Mouse (Mus musculus): Measurements from ENCODE around the gene D8Ertd738e.
A peak's percentile ranks its signal among the peaks of the same experiment; 100 is the strongest.

The D8Ertd738e gene

DNA sequence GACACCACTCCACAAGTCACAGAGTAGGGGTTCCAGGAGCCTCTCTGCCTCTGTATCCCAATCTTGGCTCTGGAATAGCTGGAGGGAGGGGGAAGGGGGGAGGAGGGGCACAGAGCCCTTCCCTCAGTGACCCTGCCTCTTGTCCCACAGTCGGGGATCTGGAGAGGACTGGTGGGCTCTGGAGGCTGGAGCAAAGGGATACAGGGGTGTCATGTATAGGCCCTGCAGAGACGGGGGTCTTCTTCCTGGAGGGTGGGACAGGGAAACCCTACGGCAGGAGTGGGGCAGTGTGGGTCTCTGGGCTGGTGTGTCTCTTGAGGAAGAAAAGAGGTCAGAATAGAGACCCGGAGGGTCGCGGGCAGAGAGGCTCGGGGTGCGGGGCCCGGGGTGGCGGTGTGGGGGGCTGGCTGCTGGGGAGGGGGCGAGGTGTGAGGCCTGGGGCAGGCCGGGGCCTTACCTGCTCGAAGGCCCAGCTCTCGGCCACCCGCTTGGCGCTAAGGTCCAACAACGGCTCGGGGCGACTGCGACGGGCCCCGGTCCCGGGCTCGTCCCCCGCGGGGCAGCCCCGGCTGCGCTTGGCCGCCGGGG is 13.0 kb downstream of the D8Ertd738e start:
- ATAC-seq (ENCODE audit: low TSS enrichment) = no peak

DNA sequence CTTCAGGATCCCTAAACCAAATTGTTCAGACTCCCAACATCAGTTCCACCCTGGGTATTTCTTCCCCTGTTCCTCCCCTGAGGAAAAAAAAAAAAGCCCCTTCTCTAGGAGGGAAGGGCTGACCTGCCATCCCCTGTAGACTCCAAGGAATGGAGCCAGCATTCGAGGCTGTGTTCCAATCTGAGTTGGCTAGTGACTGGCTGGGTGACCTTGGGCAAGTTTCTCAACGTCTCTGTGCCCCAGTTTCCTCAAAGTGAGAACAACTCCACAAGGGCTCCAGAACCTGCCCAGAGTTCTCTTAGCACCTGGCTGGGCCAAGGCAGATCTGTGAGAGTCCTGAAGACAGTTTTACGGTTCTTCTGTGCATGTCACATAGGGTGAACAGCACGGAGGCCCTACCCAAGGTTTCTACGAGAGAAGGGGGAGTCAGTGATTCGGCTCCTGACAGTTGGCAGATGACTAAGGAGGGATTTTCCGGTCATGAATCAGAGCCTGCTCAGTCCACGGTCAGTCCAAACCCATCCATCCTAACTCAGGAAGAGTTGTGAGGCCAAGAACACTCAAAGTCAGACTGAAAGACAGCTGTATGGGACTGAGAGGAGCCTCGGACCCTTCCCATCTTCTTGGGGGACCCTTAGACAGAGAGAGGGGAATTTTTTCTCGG is 13.6 kb downstream of the D8Ertd738e start:
- no peak for ATAC-seq (ENCODE audit: low TSS enrichment)

DNA sequence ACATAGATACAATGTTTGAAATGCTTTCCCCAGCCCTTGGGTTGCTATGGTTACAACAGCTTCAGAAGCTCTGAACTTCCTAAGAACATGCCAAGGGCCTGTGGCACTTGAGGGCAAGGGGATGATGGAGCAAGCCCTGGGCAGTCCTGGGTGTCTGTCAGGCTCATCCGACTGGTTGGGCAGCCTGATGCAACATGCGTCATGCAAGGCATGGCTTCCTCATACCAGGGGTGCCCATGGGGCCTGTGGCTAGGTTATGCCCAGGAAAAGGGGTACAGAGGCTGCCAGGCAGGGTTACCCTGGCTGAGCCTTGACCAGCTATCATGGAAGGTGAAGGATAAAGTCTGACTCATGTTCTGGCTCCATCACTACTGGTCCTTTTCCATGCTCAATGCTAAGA is 16.5 kb downstream of the D8Ertd738e start:
- ATAC-seq (ENCODE audit: low TSS enrichment) = no peak

DNA sequence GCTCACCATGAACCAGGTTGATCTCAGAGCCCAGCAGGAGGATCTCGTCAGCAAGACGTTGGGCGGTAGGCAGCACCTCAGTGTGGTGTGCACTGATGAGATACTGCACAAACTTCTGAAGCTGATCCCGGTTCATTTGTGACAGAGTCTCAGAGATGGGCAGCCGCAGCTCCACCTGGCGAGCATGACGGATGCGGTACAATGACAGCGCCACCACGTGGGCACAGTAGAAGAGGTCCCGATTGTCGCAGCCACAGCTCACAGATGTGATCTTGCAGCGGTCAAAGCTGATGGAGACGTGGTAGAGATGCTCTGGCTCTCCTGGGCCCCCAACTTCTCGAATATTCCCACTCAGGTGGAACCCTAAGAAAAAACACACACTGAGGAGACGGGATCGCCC is 18.8 kb downstream of the D8Ertd738e start:
- ATAC-seq (ENCODE audit: low TSS enrichment) = no peak

DNA sequence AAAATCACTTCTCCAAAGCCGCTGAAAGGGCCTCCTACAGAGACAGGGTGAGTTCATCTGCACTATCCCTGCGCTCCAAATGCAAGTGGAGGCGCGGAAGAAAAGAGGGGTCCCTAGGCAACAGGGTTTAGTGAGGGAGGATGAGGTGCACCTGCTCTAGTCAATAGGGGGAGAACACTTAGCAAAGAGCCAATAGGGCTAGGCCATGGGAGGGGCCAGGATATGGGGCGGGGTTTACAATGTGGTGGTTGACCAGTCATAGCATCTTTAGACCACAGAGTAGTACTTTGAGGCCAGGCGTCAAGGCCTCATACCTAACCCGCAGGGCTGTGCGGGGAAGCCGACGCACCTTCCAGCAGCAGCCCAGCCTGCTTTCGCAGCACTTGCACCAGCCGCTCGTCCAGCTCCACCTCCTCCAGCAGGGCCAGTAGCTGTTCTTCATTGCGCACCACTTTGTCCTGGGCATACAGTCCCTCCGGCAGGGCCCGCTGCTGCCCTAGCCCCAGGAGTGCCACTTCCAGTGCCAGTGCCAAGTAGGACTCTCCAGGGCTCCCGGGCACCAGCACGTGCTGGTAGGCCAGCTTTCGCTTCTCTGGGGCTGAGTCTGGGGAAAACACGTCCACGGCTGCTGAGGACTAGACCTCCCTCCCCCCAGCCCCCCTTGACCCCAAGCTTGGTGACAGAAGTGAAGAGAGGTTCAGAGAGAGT is 26.0 kb downstream of the D8Ertd738e start:
- ATAC-seq (ENCODE audit: low TSS enrichment) = no peak

DNA sequence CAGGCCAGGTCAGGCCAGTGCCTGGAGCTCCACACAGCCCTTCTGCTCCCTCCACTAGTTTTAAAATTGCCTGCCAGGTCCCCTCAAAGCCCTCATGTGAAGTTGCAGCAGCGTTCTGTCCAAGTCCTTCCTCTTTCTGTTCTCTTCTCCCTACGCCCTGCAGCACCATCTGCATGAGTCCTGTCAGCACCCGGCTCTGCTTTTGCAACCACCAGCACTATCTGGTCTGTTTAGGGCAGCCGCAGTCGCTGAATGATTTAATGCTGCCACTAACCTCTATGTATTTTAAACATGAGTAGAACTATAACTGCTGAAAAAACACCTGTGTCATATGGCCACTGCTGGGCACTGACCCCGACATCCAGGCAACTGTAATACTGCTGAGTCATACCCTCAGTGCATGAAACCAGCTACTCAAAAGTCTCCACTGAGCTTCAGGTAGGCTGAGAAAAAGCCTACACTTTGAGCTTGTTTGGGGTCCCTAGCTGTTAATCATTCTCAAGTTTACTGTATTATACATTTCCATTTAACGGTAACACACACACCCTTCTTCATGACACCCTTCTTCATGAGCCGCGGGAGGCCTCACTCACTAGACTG is 26.9 kb downstream of the D8Ertd738e start:
- ATAC-seq (ENCODE audit: low TSS enrichment) = peak; percentile 50; the same call in 1 of the 2 replicates

DNA sequence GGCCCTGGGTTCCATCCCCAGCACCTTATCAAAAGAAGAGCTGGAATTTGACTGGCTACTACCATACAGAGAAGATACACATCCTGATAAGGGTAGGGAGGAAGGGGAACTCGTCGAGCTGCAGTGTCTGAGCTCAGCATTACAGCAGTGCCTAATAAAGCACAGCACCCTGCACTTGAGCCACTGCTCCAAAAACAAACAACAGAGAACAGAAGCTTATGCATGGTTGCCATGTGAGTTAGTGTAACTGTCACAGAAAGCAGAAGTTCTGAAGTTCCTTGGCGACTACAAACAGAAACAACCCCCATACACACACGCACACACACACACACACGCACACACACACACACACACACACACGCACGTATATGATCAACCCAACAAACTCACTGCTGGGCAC is 29.4 kb downstream of the D8Ertd738e start:
- no peak for ATAC-seq (ENCODE audit: low TSS enrichment)

DNA sequence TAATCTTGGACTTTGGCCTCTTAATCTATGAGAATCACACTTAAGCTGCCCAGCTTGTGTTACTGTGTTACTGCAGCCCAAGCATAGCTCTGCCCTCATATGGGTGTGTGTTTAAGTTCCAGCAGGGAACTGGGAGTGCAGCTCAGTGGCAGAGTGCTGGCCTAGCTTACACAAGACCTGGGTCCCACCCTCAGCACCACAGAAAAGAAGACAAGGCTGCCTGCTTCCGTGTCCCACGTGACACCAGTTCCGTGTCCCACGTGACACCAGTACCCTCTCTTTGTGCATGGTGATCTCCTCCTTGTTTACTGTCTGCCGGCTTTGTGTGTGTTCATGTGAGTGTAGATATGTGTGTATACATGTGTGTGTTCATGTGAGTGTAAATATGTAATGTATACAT is 31.4 kb downstream of the D8Ertd738e start:
- ATAC-seq (ENCODE audit: low TSS enrichment) = no peak

DNA sequence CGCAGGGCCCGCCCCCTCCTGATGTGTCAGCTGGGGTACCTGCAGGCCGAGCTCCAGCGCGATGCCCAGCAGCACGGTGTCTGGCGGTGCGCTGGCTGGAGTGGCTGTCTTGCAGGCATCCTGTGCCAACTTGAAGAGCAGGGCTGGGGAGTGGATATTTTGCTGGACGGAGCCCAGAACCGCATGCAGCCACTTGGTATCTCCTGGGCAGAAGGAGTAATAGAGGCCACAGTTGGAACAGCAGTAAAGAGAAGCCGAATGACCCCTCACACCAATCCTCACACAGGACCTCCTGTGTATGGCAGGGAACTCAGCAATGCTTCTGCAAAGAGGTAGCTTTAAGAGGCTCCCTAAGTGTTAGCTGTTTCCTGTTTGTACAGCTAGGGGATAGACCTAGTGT is 32.3 kb downstream of the D8Ertd738e start:
- ATAC-seq (ENCODE audit: low TSS enrichment) = no peak

DNA sequence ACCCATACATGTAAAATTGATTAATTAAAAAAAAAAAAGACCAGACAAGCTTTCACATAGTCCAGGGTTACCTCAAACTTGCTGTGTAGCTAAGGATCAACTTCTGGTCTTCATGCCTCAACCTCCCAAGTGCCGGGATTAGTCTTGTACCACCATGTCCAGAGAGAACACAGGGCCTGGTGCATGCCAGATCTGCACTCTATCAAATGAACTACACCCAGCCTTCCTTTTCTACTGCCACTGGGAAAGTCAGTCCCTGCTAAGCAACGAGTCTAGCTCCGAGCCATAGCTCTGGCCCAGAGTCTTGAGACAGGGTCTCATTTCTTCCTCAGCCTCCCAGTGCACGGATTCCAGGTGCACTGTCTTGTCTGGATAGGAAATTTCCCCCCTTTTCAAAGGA is 36.2 kb downstream of the D8Ertd738e start:
- no peak for ATAC-seq (ENCODE audit: low TSS enrichment)

DNA sequence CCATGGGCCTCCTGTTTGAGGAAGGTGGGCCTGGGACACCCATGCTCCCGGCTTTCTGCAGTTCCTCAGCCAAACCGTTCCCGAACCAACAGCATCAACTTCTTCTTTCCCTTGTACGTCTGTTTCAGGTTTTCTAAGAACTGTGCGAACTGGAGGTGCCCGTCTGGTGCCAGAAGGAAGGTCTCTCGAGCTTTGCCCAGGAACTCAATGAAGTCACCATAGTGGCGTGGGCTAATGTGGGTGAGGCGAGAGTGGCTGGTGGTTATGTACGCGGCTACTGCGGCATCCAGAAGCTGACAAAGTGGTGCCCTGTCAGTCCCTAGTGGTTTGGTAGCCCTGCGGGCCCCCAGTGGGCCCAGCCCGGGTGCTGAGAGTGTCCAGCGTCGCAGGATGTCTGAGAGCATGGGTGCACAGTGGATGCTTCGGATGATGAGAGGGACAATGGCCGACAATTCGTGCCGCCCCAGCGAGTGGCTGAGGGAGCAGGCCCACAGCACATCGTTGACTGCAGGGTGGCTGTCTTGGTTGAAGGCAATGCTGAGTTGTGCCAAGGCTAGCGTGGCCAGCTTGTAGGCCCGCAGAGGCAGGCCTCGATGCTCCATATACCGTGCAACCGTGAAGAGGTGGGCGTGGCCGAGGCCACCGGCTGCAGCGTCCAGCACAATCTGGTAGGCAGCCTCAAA is 37.5 kb downstream of the D8Ertd738e start:
- ATAC-seq (ENCODE audit: low TSS enrichment) = no peak

DNA sequence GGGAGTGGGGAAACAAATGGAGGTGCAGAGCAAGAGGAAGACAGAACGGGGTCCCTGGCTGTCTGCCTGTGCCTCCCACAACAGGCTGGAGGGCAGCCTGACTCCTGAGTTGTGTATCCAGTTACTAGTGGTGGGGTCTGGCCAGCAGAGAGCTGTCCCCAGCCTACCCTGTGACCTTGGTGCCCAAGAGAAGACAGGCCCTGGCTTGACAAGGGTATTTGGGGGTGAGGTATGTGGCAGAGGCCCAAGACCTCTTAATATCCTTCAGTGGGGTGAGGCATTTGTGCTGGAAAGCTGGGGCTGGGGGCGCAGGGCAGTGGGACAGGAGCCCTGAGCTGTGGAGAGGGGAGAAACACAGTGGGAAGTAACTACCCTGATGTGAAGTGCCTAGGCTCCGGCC is 38.3 kb downstream of the D8Ertd738e start:
- ATAC-seq (ENCODE audit: low TSS enrichment) = no peak

DNA sequence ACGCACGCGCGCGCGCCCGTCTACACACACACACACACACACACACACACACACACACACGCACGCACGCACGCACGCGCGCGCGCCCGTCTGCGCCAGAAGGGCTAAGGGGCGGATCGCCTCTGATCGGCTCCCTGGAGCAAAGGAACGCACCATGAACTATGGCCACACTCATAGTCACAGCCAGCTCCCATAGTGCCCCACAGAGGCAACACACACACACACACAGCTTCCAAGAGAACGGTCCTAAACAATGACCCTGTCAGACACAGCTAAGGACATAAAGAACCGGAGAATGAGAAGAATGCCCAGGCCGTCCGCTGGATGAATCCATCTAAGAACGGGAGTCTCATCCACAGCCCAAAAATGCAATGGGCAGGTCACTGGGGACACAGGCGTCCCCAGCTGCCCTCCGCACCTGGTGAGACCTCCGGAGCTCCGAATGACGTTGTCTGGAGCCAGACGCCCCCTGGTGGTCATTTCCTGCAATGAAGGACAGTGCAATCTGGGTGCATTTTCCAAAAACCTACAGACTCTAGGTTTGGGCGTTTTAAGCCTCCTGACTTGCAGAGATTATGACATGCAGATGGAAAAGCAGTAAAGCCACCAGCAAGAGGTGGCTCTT is 39.2 kb downstream of the D8Ertd738e start:
- peak; percentile 59 for ATAC-seq (ENCODE audit: low TSS enrichment)

DNA sequence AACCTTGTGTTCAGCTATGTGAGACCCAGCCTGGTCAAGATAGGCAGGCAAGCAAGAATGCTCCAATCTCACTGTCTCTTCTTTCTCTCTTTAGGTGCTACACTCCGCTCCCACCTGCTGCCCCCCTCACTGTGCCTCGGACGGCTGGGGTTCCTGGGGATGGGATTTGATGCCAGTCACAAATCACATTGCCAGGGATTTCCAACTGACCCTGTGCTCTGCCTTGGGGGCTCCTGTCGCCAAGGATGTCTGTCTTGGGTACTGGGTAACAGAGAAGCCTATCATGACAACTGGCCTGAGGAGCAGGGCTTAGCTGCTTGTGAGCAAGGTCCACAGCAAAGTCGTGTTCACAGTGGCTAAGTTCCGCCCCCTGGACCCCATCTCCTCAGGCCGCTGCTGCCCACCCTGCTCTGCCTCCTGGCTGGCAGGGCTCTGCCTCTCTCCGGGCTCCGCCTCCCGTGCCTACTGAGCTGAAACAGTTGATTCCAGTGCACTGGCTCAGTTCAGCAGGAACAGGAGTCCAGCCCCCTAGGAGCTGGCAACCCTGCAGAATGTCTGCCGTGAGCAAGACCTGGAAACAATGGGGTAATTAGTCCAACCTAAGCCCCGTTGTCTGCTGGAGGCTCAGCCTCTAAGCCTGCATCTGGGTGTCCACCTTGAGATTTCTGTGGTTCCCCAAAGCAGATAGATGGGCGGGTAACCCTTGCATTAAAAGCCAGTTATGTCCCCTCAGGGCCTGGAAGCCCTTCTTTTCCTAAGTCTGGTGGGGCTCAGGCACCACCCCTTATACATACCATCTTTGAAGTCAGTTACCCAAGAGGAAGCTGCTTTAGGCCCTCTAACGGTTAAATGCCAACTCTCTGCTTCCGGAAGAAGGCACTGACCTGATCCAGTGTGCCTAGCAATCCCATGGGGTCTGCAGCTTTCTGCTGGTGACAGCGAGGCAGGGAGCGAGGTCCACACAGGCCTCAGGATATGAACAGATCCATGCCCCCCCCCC is 40.8 kb downstream of the D8Ertd738e start:
- ATAC-seq (ENCODE audit: low TSS enrichment) = no peak

DNA sequence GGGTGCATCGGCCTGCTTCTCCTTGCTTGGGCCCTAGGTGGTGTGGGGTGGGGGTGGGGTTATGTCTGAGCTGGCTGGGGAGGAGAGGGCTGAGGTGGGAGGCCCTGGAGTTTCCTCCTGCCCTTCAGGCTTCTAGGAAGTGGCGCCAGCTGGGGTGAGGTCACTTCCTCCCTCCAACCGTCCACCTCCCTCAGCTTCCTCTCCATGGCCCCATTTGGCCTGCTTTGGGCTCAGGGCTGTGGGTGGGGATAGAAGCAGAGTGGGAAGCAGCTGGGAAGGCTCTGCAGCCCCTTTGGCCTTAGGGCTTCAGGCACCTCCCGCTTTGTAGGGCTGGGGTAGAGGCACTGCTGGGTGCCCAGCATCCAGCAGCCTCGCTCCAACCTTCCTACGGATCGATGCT is 41.7 kb downstream of the D8Ertd738e start:
- ATAC-seq (ENCODE audit: low TSS enrichment) = no peak

DNA sequence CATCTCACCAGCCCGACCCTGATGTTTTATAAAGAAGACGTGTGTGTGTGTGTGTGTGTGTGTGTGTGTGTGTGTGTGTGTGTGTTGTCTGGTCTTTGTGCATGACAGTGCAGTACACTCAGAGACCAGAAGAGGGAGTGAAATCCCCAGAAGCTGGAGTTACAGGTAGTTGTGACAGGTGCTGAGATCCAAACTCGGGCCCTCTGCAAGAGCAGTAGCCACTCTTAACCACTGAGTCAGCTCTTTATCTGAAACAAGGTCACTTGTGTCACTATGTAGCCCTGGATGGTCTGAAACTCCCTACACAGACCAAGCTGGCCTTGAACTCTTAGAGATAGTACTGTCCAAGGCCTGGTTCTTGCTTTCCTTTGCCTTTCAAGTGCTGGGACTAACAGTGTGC is 42.9 kb downstream of the D8Ertd738e start:
- no peak for ATAC-seq (ENCODE audit: low TSS enrichment)

DNA sequence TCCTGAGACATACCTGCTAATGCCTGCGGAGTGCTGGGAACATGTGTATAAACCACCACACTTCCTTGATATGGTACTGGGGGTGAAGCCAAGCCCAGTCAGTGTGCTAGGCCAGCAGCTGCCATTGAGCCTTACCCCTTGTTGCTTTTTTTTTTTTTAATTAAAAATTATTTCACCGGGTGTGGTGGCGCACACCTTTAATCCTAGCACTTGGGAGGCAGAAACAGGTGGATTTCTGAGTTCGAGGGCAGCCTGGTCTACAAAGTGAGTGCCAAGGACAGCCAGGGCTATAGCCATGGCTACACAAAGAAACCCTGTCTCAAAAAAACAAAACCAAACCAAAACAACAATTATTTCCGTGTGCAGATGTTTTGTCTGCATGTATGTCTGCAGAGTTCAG is 44.4 kb downstream of the D8Ertd738e start:
- ATAC-seq (ENCODE audit: low TSS enrichment) = no peak

DNA sequence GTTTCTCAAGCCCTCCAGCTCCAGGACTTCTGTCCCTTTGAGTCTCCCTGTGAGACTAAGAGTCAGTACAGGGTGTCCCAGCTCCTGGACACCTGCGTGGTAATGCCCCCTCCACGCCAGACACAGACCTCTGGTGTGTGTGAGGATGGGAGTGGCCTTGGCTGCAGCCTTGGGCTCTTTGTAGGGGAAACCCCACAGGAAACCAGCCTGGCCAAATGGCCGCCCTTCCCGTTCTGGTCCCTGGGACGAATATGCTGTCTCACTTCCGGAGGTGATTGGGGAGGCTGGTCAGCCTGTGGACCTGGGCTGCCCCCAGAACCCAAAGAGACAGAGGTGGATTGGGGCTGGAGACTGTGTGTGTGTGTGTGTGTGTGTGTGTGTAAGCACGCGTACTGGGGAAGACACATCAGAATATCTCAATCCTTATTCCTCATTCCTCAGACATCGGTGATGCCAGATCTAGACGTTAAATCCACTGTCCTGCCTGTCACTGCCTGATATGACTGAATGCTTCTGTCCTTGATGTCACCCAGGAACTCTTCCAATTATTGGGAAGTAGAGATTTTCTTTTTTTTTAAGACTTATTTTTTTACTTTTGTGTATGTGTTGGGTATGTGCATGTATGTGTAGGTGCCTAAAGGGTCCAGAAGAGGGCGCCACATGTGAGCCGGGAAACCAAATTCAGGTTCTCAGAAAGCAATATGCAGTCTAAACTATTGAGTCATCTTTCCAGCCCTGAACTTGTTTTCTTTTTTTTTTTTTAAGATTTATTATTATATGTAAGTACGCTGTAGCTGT is 45.3 kb downstream of the D8Ertd738e start:
- ATAC-seq (ENCODE audit: low TSS enrichment) = no peak

Measured in frontal cortex, adult (tissue).